Mouse (Mus musculus) erythroblast, embryonic 14.5 days (primary cell): Measurements from ENCODE around the gene Fam160a1.

Experiments
- GATA1 ChIP-seq: IDR thresholded peaks from 2 replicates; pipeline ENCODE4 v1.6.1; 2012; ENCODE audit warnings: low read length, inconsistent platforms, mixed read lengths
- TAL1 ChIP-seq: IDR thresholded peaks from 3 replicates; pipeline ENCODE4 v1.6.1; 2012; ENCODE audit warnings: low read length, inconsistent platforms, mixed read lengths

- TF ChIP-seq TAL1 (no peak), GATA1 (no peak)
Measured at GRCm38 (mm10) chr3:85655538-85655937, 161.6 kb downstream of the Fam160a1 start.
